ENCODE assay signal across 8 mouse cellular contexts in genomic region chr2:147321036-147321435, GRCm38 (mm10). TPM values are rescaled to one million over a fixed set of nuclear protein-coding genes. Genes with fewer than 3 reads are reported as not detected.
A peak's percentile ranks its signal among the peaks of the same experiment; 100 is the strongest.
DNase-seq lines count a peak whose midpoint lies in the region; ATAC-seq lines count a peak whose summit lies in the region.

No protein-coding gene starts in this region.

- ATAC-seq in erythroblast, adult 5-6 weeks (replicated peaks; ENCODE audit: low FRiP score, poor library complexity, severe bottlenecking), result no peak

- peak; percentile 14 to 31 for DNase-seq in heart, postnatal 10 days
- DNase-seq in heart, adult 8-10 months (ENCODE audit: low spot score), result no peak
- DNase-seq in CD4-positive helper T cell, adult 2 months (ENCODE audit: low read depth, low spot score), result peak; percentile 9
- DNase-seq in brain, adult 2 months (ENCODE audit: low read depth, low spot score), result peak; percentile 45
- peak; percentile 22 for DNase-seq in kidney, adult 9 months
- DNase-seq in retina, postnatal 7 days (ENCODE audit: low read depth, low spot score), result peak; percentile 28
- DNase-seq in frontal cortex, postnatal 14 days (ENCODE audit: low spot score in 2 of 2), result no peak

- intact Hi-C loops in heart, postnatal 10 days (cut with DNase I), result loop anchor here (1.0 to 5.0 kb wide), 2 partner anchors 417 to 466 kb away; no protein-coding TSS in a partner anchor

RNA-seq across cellular contexts. Expression of gene Pax1, which starts 40.7 kb away (rescaled TPM):
- total RNA-seq in heart, postnatal 10 days (2021), result not detected
- not detected for total RNA-seq in heart, adult 8-10 months (2022)
- total RNA-seq in erythroblast, adult 5-6 weeks (2015; ENCODE audit: low replicate concordance), result not detected in 2 replicates
- total RNA-seq in erythroblast, adult 5-6 weeks (2017; ENCODE audit: low replicate concordance), result not detected in 2 replicates

Comparison
In these comparisons a context has a peak if more than half of its experiments do, and no peak if none do; other contexts are left out.
1. DNase-seq: peak in heart, postnatal 10 days (2 of 2), CD4-positive helper T cell, adult 2 months (single experiment), brain, adult 2 months (single experiment), kidney, adult 9 months (single experiment) and retina, postnatal 7 days (single experiment); none in heart, adult 8-10 months (single experiment) and frontal cortex, postnatal 14 days (0 of 2).